Mouse (Mus musculus): ENCODE data around the gene BC117090. TPM values are rescaled to one million over a fixed set of nuclear protein-coding genes. Genes with fewer than 3 reads are reported as not detected.
"Not testable (repeated sequence)": the region's sequence is repeated elsewhere in the genome, so short reads cannot be mapped to it uniquely, and the experiment has no call there.

BC117090 gene
- not detected in 2 replicates for polyA plus RNA-seq (2016; fragmentation: Nextera tagmentation; extraction: Ambion mirVana)

DNA sequence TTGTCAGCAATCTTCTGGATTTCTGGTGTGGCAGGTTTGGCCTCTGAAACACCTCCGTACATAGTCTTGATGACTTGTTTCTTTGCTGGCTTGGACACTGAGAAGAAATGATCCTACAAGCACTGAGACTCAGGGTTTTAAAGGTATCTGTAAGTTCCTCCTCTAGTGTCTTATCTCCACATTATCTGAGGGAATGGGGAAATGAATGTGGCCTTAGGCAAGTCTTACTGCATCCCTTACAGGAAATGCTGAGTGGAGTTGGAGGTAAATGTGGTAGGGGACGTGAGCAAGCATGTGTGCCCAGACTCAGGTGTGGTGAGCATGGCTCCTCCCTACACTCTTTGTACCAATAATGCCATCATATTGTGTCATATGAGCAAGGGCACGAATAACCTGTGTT lies at the start of gene BC117090:
Gene BC117090, minus strand, starts transcription at position 101 of the 400 bp plus-strand sequence.
- no peaks in the 10 kb centered on the region for H3K4me1 ChIP-seq
- H3K27me3 ChIP-seq, result no peaks in the 10 kb centered on the region
- no peak within 1 kb of the TSS for H3K4me2 ChIP-seq (replicated peaks)
- H3K9me3 ChIP-seq (replicated peaks), result no peaks in the 10 kb centered on the region
- no peak within 1 kb of the TSS for H3K9ac ChIP-seq
- no peaks in the 10 kb centered on the region for H3K36me3 ChIP-seq
- H3K4me3 ChIP-seq, result no peak within 1 kb of the TSS
- WGBS, result 82% methylated on average over 3 of the region's 3 CpGs
- ATAC-seq (ENCODE audit: low FRiP score), result no peak
- no peak within 1 kb of the TSS for H3K27ac ChIP-seq

DNA sequence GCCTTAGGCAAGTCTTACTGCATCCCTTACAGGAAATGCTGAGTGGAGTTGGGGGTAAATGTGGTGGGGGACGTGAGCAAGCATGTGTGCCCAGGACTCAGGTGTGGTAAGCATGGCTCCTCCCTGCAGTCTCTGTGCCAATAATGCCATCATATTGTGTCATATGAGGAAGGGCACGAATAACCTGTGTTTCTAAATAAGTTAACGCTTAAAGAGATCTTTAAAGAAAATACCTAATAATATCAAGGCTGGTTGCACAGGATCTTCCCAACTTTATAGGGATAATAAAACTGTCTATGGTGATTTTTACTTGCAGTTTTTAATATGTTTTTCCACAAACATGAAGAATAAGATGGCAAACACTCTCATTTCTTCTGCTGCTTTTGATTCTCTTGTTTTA lies 33.5 kb upstream of the BC117090 start, which contains the start of gene BC100530:
Gene BC100530, minus strand, starts transcription at position 101 of the 400 bp plus-strand sequence.
- H3K4me1 ChIP-seq; H3K4me3 ChIP-seq; H3K9me3 ChIP-seq (replicated peaks); ATAC-seq (ENCODE audit: low FRiP score); H3K36me3 ChIP-seq; H3K27me3 ChIP-seq; H3K4me2 ChIP-seq (replicated peaks); H3K9ac ChIP-seq; H3K27ac ChIP-seq: not testable (repeated sequence)
- 86% methylated on average over 3 of the region's 3 CpGs for WGBS

DNA sequence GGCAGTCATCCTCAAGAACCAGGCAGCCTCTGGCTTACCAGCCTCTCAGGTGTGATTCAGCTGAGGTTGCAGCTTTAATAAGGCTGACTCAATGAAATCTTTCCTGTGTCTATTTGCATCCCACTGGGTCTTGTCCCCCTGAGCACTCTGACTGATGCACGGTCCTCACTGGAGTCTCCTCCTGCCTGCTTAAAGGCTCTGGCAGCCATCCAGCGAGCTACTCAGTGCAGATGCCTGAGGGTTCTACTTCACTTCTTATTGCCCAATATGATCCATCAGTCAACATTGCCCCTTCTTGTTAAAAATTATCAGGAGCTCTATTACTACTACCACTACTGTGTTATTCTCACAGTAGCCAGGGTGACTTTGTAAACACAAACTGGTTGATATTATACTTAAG lies 3.0 kb upstream of the BC117090 start:
- H3K4me1 ChIP-seq, result no peaks in the 10 kb centered on the region
- no peaks in the 10 kb centered on the region for H3K27me3 ChIP-seq
- ATAC-seq (ENCODE audit: low FRiP score), result no peak
- H3K9me3 ChIP-seq (replicated peaks), result no peaks in the 10 kb centered on the region
- WGBS, result 65% methylated on average over 2 of the region's 2 CpGs
- no peak overlapping the region for H3K4me2 ChIP-seq (replicated peaks)
- H3K27ac ChIP-seq, result no peak overlapping the region
- H3K9ac ChIP-seq, result no peak overlapping the region
- no peak overlapping the region for H3K4me3 ChIP-seq
- H3K36me3 ChIP-seq, result no peaks in the 10 kb centered on the region

GRCm38 (mm10) chr16:36319286-36319685 lies 14.8 kb downstream of the BC117090 start:
- Histone ChIP-seq H3K4me2 (replicated peaks) (no peak overlapping the region), H3K9me3 (replicated peaks) (no peaks in the 10 kb centered on the region), H3K27ac (no peak overlapping the region), H3K27me3 (no peaks in the 10 kb centered on the region), H3K4me3 (no peak overlapping the region), H3K9ac (no peak overlapping the region), H3K4me1 (no peaks in the 10 kb centered on the region), H3K36me3 (no peaks in the 10 kb centered on the region)
- ATAC-seq (ENCODE audit: low FRiP score), result no peak

- not testable (repeated sequence) for H3K9ac ChIP-seq; H3K27ac ChIP-seq; H3K9me3 ChIP-seq (replicated peaks); H3K4me1 ChIP-seq; ATAC-seq (ENCODE audit: low FRiP score); H3K36me3 ChIP-seq; H3K27me3 ChIP-seq; H3K4me3 ChIP-seq; H3K4me2 ChIP-seq (replicated peaks)
- WGBS, result 83% methylated on average over 6 of the region's 6 CpGs
Measured at GRCm38 (mm10) chr16:36316111-36316510, 18.0 kb downstream of the BC117090 start.

GRCm38 (mm10) chr16:36307631-36308030 lies 26.5 kb downstream of the BC117090 start:
- H3K4me3 ChIP-seq, result no peak overlapping the region
- no peak overlapping the region for H3K27ac ChIP-seq
- H3K4me1 ChIP-seq, result no peaks in the 10 kb centered on the region
- 89% methylated on average over 4 of the region's 4 CpGs for WGBS
- ATAC-seq (ENCODE audit: low FRiP score), result no peak
- H3K27me3 ChIP-seq, result no peaks in the 10 kb centered on the region
- H3K9me3 ChIP-seq (replicated peaks), result no peaks in the 10 kb centered on the region
- H3K36me3 ChIP-seq, result no peaks in the 10 kb centered on the region
- H3K4me2 ChIP-seq (replicated peaks), result no peak overlapping the region
- no peak overlapping the region for H3K9ac ChIP-seq

DNA sequence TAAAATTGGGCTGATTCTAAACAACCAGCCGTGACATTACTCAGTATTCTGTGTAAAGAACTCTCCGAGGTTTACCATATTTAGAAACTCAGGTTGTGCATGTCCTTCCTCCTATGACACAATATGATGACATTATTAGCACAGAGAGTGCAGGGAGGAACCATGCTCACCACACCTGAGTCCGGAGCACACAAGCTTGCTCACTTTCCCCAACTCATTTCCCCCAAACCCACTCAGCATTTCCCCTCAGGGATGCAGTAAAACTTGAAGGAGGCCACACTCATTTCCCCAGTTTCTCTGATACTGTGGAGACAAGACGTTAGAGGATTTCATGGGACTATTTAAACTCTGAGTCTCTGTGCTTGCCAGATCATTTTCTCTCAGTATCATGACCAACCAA lies 45.0 kb downstream of the BC117090 start:
- H3K9ac ChIP-seq, result no peak overlapping the region
- no peaks in the 10 kb centered on the region for H3K27me3 ChIP-seq
- no peak overlapping the region for H3K27ac ChIP-seq
- no peaks in the 10 kb centered on the region for H3K36me3 ChIP-seq
- ATAC-seq (ENCODE audit: low FRiP score), result no peak
- H3K4me3 ChIP-seq, result no peak overlapping the region
- WGBS, result 87% methylated on average over 4 of the region's 4 CpGs
- H3K4me2 ChIP-seq (replicated peaks), result no peak overlapping the region
- no peaks in the 10 kb centered on the region for H3K4me1 ChIP-seq
- no peaks in the 10 kb centered on the region for H3K9me3 ChIP-seq (replicated peaks)

GRCm38 (mm10) chr16:36276796-36277195 lies 57.3 kb downstream of the BC117090 start, which contains the start of gene Stfa1:
TSS of gene Stfa1 (plus strand) at chr16:36276951.
- H3K27ac ChIP-seq; H3K9ac ChIP-seq; ATAC-seq (ENCODE audit: low FRiP score); H3K4me1 ChIP-seq; H3K4me3 ChIP-seq; H3K9me3 ChIP-seq (replicated peaks); H3K27me3 ChIP-seq; H3K36me3 ChIP-seq; H3K4me2 ChIP-seq (replicated peaks): not testable (repeated sequence)
- WGBS, result 95% methylated on average over 4 of the region's 4 CpGs

Other genes with a start within 250 kb of the BC117090 start
- gene Csta1, start 203.1 kb downstream of the BC117090 start, polyA plus RNA-seq (2016; fragmentation: Nextera tagmentation; extraction: Ambion mirVana), result not detected in 2 replicates
- gene Stfa2l1, start 177.5 kb downstream of the BC117090 start, polyA plus RNA-seq (2016; fragmentation: Nextera tagmentation; extraction: Ambion mirVana), result 0.66 TPM in 1 of 2 replicates, not detected in the other
- 2.7 and 3.3 TPM in 2 replicates for gene Gm5483, start 150.1 kb downstream of the BC117090 start, polyA plus RNA-seq (2016; fragmentation: Nextera tagmentation; extraction: Ambion mirVana)
- not detected in 2 replicates for gene Gm5416, start 123.9 kb downstream of the BC117090 start, polyA plus RNA-seq (2016; fragmentation: Nextera tagmentation; extraction: Ambion mirVana)
- gene 2010005H15Rik, start 112.9 kb downstream of the BC117090 start, polyA plus RNA-seq (2016; fragmentation: Nextera tagmentation; extraction: Ambion mirVana), result not detected in 2 replicates
- 3.1 and 5.1 TPM in 2 replicates for gene Stfa1, start 57.4 kb downstream of the BC117090 start, polyA plus RNA-seq (2016; fragmentation: Nextera tagmentation; extraction: Ambion mirVana)
- gene BC100530, start 33.4 kb upstream of the BC117090 start, polyA plus RNA-seq (2016; fragmentation: Nextera tagmentation; extraction: Ambion mirVana), result 5.0 and 6.4 TPM in 2 replicates
- gene Stfa2, start 74.1 kb upstream of the BC117090 start, polyA plus RNA-seq (2016; fragmentation: Nextera tagmentation; extraction: Ambion mirVana), result 0.87 TPM in 1 of 2 replicates, not detected in the other
- gene Stfa3, start 121.1 kb upstream of the BC117090 start, polyA plus RNA-seq (2016; fragmentation: Nextera tagmentation; extraction: Ambion mirVana), result 0.62 TPM in 1 of 2 replicates, not detected in the other
- 0.06 and 0.07 TPM in 2 replicates for gene Casr, start 227.8 kb upstream of the BC117090 start, polyA plus RNA-seq (2016; fragmentation: Nextera tagmentation; extraction: Ambion mirVana)

All from hindbrain, embryonic 12.5 days (tissue).